ENCODE assay signal across 8 mouse cellular contexts in genomic region chr1:167270342-167271111, GRCm38 (mm10). TPM values are rescaled to one million over a fixed set of nuclear protein-coding genes. Genes with fewer than 3 reads are reported as not detected.
A peak's percentile ranks its signal among the peaks of the same experiment; 100 is the strongest.
DNase-seq lines count a peak whose midpoint lies in the region; ATAC-seq lines count a peak whose summit lies in the region.

No protein-coding gene starts in this region.

- peak overlapping the region; percentile 54 for H3K4me2 ChIP-seq in kidney, embryonic 16.5 days (replicated peaks; ENCODE audit: low read depth, low read length)
- H3K4me2 ChIP-seq in forebrain, embryonic 14.5 days (ENCODE audit: low read length) = peak overlapping the region; percentile 51
- peak overlapping the region; percentile 58 for H3K4me2 ChIP-seq in midbrain, embryonic 16.5 days (ENCODE audit: low read length)

- H3K27me3 ChIP-seq in kidney, embryonic 16.5 days (ENCODE audit: insufficient read depth, low read length) = no peaks in the 10 kb centered on the region
- no peaks in the 10 kb centered on the region for H3K27me3 ChIP-seq in forebrain, embryonic 14.5 days (replicated peaks; ENCODE audit: control insufficient read depth, insufficient read depth, low read length)
- H3K27me3 ChIP-seq in midbrain, embryonic 16.5 days (ENCODE audit: control insufficient read depth, insufficient read depth, low read depth, low read length) = no peaks in the 10 kb centered on the region

- peak overlapping the region; percentile 39 for H3K9ac ChIP-seq in kidney, embryonic 16.5 days (replicated peaks; ENCODE audit: low read length)
- peak overlapping the region; percentile 46 for H3K9ac ChIP-seq in forebrain, embryonic 14.5 days (ENCODE audit: low read length)
- H3K9ac ChIP-seq in midbrain, embryonic 16.5 days (ENCODE audit: low read depth, low read length) = peak overlapping the region; percentile 49

- H3K36me3 ChIP-seq in kidney, embryonic 16.5 days (ENCODE audit: insufficient read depth, low read length) = no peaks in the 10 kb centered on the region
- no peaks in the 10 kb centered on the region for H3K36me3 ChIP-seq in forebrain, embryonic 14.5 days (ENCODE audit: control insufficient read depth, insufficient read depth, low read length)
- no peaks in the 10 kb centered on the region for H3K36me3 ChIP-seq in midbrain, embryonic 16.5 days (ENCODE audit: control insufficient read depth, insufficient read depth, low read length)

- DNase-seq in kidney, postnatal 36 days = no peak
- peak; percentile 56 for DNase-seq in MN1 (ENCODE audit: low spot score)
- DNase-seq in forebrain, embryonic 14.5 days (ENCODE audit: low spot score) = peak; percentile 79
- peak; percentile 56 to 63 for DNase-seq in kidney, postnatal 4 days
- no peak for DNase-seq in urinary bladder, postnatal 10 days (ENCODE audit: low spot score)
- no peak for DNase-seq in spleen, postnatal 36 days (ENCODE audit: low spot score in 2 of 2)

- H3K4me3 ChIP-seq in kidney, embryonic 16.5 days (ENCODE audit: low read length) = peak overlapping the region; percentile 24
- H3K4me3 ChIP-seq in forebrain, embryonic 14.5 days (ENCODE audit: low read depth, low read length) = peak overlapping the region; percentile 15
- peak overlapping the region; percentile 2; the same call in 1 of the 2 replicates for H3K4me3 ChIP-seq in midbrain, embryonic 16.5 days (ENCODE audit: low read depth, low read length)

- H3K9me3 ChIP-seq in kidney, embryonic 16.5 days (ENCODE audit: low read length) = no peaks in the 10 kb centered on the region
- no peaks in the 10 kb centered on the region for H3K9me3 ChIP-seq in forebrain, embryonic 14.5 days (replicated peaks; ENCODE audit: control insufficient read depth, low read length)
- no peaks in the 10 kb centered on the region for H3K9me3 ChIP-seq in midbrain, embryonic 16.5 days (replicated peaks; ENCODE audit: control insufficient read depth, low read length, poor library complexity, severe bottlenecking)

- 9% methylated on average over 19 of the region's 19 CpGs for WGBS in kidney, embryonic 16.5 days
- WGBS in forebrain, embryonic 14.5 days = 4% methylated on average over 19 of the region's 19 CpGs
- WGBS in midbrain, embryonic 16.5 days = 7% methylated on average over 19 of the region's 19 CpGs

- H3K4me1 ChIP-seq in kidney, embryonic 16.5 days (ENCODE audit: insufficient read depth, low read length) = peaks cover 40% of the 10 kb centered on the region
- H3K4me1 ChIP-seq in forebrain, embryonic 14.5 days (ENCODE audit: control insufficient read depth, insufficient read depth, low read length) = peaks cover 32% of the 10 kb centered on the region
- H3K4me1 ChIP-seq in midbrain, embryonic 16.5 days (ENCODE audit: control insufficient read depth, insufficient read depth, low read length) = peaks cover 35% of the 10 kb centered on the region

- peak; percentile 34; the same call in 1 of the 2 replicates for ATAC-seq in kidney, embryonic 16.5 days (ENCODE audit: low FRiP score, low TSS enrichment)
- ATAC-seq in forebrain, embryonic 14.5 days = peak; percentile 76
- ATAC-seq in midbrain, embryonic 16.5 days = peak; percentile 46; the same call in 1 of the 2 replicates

- peak overlapping the region; percentile 54 for H3K27ac ChIP-seq in kidney, embryonic 16.5 days (ENCODE audit: low read length)
- peak overlapping the region; percentile 81 for H3K27ac ChIP-seq in forebrain, embryonic 14.5 days (ENCODE audit: low read depth, low read length)
- H3K27ac ChIP-seq in midbrain, embryonic 16.5 days (ENCODE audit: low read length) = peak overlapping the region; percentile 64; the same call in 1 of the 2 replicates

RNA-seq across cellular contexts. Expression of gene Uck2, which starts 14.6 kb away (rescaled TPM):
- 67.7 and 72.3 TPM in 2 replicates for polyA plus RNA-seq in kidney, embryonic 16.5 days (2015; fragmentation: Nextera tagmentation; extraction: Ambion mirVana)
- polyA plus RNA-seq in forebrain, embryonic 14.5 days (2014; fragmentation: Nextera tagmentation; extraction: Ambion mirVana) = 54.1 and 58.1 TPM in 2 replicates
- polyA plus RNA-seq in midbrain, embryonic 16.5 days (2015; fragmentation: Nextera tagmentation; extraction: Ambion mirVana) = 48.9 and 52.3 TPM in 2 replicates

RNA-seq across cellular contexts. Expression of gene Tmco1, which starts 37.7 kb away (rescaled TPM):
- polyA plus RNA-seq in kidney, embryonic 16.5 days (2015; fragmentation: Nextera tagmentation; extraction: Ambion mirVana) = 117 and 125 TPM in 2 replicates
- polyA plus RNA-seq in forebrain, embryonic 14.5 days (2014; fragmentation: Nextera tagmentation; extraction: Ambion mirVana) = 81.7 and 84.0 TPM in 2 replicates
- polyA plus RNA-seq in midbrain, embryonic 16.5 days (2015; fragmentation: Nextera tagmentation; extraction: Ambion mirVana) = 81.2 and 84.4 TPM in 2 replicates

Comparison
In these comparisons a context has a peak if more than half of its experiments do, and no peak if none do; other contexts are left out.
1. DNase-seq: peak in MN1 (single experiment), forebrain, embryonic 14.5 days (single experiment) and kidney, postnatal 4 days (2 of 2); none in kidney, postnatal 36 days (0 of 2), urinary bladder, postnatal 10 days (single experiment) and spleen, postnatal 36 days (0 of 2).
2. Peak in every context shown above with its lines, with median percentiles within 50 percentile points of each other: ATAC-seq, H3K27ac ChIP-seq, H3K4me2 ChIP-seq, H3K4me3 ChIP-seq and H3K9ac ChIP-seq.